Mouse (Mus musculus) right cerebral cortex, postnatal 4 days (tissue): Measurements from ENCODE around the gene Unc93b1.

Source experiments
- DNase-seq: peaks from one replicate; pipeline ENCODE4 v3.0.0-alpha.2; 2022

The Unc93b1 gene

DNA sequence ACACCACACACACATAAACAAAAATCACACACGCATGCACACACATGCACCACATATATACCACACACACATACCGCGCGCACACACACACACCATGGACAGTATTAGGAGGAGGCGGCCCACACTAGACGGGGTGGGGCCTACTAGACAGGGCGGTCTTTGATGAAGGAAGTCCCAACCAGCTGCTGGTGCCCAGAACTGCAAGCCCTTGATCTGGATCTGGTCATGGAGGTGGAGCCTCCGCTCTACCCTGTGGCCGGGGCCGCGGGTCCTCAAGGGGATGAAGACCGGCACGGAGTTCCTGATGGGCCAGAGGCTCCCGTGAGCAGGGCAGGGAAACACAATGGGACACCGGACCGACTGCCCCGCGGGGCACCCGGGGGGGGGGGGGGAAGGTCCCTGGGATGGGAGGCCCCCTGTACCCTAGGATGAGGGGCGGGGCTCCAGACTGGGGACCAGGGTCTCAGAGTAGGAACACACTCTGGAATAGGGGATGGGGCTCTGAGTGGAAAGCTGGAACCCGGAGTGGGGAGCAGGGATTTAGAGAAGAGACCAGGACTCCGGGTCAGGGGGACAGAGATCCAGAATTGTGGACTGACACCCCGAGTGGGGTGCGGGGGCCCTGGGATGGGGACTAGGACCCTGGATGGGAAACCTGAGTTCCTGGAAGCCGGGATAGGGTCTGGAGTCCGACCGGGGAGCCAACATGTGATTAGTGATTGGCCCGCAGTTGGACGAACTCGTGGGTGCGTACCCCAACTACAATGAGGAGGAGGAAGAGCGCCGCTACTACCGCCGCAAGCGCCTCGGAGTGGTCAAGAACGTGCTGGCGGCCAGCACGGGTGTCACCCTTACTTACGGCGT, at the start of gene Unc93b1:
Unc93b1 (plus strand) TSS at position 155 of the 864 bp plus-strand sequence.
- no peak for DNase-seq

DNA sequence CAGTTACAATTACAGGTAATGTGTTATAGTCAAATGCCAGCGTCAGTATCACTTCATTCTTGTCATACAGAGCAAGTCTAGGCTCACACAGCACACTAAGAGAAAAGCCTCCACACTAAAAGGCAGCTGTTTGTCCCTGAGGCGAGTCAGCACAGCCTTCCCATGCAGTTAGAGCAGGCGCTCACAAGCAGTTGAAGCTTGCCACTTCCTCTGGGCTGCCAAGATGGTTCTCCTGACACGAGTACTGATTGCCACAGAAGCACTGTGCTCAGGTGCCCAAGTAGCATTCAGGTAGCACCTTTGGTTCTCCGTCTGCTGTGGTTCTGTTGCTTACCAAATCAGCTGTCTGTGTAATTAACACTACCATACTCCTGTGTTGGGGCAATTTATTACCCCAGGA, 45.9 kb upstream of the Unc93b1 start:
- DNase-seq, result no peak

DNA sequence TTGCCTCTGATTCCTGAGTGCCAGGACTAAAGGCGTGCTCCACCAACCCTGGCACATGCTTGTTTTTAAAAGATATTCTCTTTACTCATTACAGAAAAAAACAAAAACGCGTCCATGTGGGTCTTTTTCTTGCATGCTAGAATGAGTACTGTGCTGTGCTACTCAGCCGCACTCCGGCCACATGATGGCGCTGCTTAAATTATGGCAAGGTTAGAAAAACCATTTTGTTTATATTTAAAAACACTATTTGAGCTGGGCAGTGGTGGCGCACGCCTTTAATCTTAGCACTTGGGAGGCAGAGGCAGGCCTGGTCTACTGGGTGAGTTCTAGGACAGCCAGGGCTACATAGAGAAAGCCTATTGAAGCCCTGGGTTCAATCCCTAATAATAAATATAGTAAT, 44.8 kb upstream of the Unc93b1 start:
- no peak for DNase-seq

DNA sequence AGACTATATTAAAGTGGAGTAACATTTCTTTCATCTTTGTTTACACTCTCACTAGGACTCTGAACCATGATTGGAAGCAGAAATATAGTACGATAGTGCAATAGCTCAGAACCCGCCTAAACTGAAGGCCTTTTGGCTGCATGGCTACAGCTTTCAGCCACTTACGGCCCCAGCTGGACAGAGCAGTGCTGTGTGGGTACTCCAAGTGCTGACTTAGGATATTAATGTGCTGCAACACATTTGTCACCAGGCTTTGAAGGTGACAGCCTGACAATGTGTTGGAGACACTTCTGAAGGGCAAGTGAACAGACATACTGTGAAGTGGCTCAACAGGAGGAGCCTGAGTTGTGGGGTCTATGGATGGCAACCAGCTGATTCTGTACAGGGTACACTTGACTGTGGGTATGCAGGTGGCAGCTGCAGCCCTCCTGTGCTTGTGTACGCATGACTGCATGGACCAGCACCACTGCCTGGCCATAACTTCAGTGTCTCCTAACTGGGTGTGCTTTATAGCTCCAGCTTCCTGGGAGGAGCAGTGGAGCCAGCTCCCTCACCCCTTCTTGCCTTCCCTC, 41.4 kb upstream of the Unc93b1 start:
- DNase-seq, result no peak

DNA sequence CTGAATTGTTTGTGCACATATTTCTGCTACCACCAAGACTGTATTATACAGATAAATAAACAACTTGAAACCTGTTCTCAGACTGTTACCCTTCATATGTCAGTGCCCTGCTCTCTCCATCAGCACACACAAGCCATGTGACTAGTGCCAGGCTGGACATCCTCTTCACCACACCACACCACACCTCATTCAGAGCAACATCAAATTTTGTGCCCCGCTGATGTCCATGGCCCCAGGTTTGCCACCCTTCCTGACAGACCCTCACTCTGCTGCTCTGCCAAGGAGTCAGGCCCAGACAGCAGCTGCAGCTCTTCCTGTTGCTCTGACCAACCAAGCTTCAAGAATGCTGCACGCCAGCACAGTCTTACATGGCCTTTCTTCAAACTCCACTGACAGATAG, 40.7 kb upstream of the Unc93b1 start:
- no peak for DNase-seq

DNA sequence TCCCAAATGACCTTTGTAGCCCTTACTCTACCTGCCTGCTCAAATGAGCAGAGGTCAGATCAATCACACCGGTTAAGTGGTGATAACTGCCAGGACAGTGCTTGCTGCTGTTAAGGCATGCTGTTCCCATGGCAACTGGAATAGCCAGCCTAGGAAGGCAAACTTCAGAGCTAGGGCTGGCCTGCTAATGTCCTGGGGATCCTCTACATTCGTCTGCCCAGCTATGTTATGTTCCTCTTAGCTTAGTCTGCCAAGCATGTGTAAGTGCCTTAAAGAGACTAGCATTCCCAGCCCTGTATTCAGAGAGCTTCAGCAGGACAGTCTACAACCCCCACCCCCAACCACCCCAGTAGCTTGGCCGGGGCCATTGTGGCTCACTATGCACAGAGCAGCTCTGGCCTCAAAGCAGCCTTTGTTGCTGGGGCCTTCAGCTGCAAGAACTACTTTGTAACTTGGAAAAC, 39.8 kb upstream of the Unc93b1 start:
- no peak for DNase-seq

DNA sequence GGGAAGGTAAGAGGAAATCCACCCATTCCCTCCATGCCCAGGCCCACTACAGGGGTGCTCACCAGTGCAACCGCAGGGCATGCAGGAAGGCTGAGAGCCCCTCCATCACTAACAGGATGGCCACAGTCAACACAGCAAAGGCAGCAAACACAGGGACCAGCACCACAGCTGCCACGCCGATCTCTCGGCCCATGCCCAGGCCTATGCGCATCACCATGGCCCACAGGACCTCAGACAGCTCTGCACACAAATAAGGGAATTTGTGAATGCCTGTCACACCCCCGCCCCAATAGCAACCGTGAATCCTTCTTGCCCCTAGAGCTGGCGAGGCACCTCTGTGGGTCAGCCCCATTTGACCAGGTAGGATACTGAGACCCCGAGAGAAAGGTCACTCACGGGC, 38.8 kb upstream of the Unc93b1 start:
- DNase-seq, result no peak

DNA sequence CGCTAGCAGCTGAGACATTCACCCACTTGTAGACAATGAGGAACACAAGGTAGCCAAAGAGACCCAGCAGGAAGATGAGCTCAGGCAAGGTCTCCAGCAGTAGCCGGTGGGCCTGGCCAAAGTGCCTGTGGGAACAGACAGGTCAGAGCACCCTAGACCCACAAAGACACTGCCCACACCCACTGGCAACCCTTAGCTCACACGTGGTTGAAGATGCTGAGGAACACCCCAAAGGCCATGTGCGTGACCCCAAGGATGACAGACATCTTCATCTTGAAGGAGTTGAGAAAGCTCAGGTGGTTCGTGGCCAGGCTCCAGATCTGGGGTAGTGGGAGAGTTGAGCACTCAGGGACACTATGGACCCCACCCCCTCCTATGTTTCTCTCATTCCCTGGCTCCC, 37.4 kb upstream of the Unc93b1 start:
- no peak for DNase-seq

DNA sequence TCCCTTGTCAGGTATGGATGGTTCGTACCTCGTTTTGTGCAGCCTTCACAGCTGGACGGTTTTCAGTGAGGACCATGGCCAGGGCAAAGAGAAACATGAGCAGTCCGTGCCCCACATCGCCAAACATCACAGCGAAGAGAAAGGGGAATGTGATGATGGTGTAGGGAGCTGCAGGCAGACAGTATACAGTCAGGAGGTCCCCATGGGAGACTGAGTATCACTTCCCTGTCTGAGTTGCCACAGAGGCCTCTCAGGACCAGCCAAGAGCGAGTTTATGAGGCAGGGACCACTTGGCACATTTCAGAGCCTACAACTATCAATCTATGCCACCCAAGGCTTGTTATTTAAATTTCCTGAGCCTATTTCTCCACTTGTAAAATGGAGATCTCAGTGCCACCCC, 36.0 kb upstream of the Unc93b1 start:
- DNase-seq, result no peak

DNA sequence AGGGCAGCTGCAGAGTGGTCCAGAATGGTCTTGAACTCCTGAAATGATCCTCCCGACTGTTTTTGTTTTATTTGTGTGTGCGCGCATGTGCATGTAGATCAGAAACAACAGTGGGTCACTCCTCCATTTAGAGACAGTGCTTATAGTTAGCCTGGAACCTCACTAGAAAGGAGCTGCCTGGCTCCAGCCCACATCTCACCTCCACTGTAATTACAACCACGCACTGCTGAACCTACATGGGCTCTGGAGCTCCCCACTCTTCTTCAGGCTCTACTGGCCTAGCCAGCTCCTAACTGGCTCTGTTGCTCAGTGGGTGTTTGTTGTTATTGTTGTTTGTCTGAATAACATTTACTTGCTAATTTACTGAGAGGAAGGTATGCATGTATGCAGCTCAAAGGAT, 35.4 kb upstream of the Unc93b1 start:
- no peak for DNase-seq

DNA sequence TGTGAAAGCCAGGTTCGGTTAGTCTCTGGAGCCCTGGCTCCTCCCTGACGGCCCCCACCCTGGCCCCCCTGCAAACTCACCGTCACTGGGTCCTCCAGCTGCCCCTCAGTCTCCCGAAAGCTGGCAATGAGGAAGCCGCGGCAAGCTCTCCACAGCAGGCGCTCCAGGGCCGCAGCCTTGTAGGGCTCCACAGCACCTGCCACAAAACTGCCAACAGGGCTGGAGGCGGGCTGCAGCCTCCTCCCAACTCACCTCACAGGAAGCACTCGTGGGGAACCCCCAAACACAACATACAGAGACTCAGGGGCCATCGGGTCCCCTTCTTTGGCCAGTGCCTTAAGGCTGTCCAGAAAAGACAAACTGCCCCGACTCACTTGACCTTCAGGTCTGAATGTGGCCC, 32.0 kb upstream of the Unc93b1 start:
- DNase-seq, result no peak

DNA sequence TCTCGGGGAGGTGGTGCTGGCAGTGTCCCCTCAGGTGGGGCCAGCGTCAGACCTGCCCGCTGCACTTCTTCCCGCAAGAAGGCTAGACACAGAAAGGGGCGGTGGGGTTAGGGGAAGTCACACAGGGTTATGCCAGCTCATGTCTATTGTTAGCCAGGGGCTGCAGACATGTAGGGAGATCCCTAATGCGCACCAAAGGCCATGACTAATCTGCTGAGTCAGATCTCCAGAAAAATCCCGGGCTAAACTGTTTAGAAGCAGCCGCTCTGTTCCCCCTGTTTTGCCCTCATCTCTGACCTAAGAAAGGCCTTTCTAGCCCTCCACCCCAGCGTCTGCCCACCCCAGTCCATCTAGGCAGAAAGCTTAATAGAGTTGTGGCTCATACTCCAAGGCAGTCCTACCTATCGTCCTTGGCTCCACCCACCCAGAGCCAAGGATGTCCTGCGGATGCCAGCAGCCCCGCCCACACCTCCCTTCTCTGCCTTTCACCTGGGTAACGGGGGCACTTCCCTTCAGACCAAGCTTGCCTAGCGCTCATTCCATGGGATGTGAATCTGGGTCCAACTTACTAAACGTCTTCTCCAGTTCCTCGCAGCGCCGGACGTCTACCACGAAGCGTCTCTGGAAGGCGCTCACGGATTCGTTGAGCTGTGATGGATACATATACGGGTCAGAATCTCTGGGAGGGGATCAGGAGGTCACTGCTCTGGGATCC, 31.2 kb upstream of the Unc93b1 start:
- no peak for DNase-seq

DNA sequence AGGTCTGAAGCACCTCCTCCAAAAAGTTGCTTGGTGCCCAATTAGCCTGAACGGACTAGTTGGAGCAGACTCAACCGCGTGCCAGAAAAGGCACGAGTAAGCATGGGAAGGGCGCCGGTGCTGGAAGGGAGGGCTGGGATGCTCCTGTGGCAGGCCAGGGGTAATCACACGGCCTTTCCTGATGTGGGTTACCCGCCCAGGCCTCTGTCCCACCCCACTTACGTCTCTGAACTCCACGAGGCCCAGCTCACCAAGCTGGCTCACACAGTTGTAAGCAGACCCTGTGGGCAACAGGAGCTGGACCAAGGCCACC, 30.7 kb upstream of the Unc93b1 start:
- no peak for DNase-seq

DNA sequence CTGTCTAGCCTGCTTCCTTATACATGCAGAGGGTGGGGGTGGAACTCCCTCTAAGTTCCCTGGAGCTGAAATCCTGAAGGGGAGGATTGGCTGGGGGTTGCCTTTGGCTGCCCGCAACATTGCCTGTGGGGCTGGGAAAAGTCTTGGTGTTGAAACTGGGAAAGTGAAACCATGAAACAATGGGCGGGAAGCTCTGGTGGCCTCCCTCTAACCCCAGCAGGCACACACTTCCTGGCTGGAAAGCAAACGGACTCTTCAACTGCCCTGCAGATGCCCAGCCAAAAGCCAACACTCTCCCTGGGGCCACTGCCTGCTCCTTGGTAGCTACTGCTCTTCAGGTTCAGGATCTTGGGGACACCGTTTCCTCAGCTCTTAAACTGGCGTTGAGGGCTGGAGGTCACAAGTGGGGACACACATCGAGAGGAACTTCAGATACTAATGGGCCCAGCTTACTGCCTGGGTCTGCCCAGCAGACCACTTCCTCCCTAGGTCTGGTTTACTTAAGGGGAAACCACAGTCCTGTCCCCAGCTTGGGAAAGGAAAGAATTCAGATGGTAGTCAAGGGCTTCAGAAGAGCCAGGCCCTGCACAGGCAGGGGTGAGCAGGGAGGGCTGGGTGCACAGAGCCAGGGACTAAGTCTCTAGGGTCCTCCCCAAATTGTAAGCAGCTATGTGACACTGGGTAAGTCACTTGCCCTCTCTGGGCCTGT, 29.6 kb upstream of the Unc93b1 start:
- DNase-seq, result no peak

DNA sequence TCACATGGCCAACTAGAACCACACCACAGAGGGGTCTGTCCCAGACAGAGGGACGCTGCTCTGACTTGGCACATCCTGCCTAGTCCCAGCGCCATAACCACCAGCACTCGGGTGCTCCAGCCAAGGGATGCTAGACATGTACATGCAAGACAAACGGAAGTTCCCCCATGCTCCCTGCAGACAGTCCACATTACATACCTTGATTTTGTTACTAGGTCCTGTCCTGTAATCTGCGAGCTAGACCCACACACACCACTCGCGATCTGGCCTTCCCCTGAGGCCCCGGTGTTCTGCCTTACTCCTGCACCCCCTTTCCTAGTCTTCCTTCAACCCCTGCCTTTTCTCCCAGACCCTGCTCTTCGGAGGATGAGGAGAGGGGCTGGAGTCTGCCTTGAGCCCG, 28.7 kb upstream of the Unc93b1 start:
- DNase-seq, result no peak

DNA sequence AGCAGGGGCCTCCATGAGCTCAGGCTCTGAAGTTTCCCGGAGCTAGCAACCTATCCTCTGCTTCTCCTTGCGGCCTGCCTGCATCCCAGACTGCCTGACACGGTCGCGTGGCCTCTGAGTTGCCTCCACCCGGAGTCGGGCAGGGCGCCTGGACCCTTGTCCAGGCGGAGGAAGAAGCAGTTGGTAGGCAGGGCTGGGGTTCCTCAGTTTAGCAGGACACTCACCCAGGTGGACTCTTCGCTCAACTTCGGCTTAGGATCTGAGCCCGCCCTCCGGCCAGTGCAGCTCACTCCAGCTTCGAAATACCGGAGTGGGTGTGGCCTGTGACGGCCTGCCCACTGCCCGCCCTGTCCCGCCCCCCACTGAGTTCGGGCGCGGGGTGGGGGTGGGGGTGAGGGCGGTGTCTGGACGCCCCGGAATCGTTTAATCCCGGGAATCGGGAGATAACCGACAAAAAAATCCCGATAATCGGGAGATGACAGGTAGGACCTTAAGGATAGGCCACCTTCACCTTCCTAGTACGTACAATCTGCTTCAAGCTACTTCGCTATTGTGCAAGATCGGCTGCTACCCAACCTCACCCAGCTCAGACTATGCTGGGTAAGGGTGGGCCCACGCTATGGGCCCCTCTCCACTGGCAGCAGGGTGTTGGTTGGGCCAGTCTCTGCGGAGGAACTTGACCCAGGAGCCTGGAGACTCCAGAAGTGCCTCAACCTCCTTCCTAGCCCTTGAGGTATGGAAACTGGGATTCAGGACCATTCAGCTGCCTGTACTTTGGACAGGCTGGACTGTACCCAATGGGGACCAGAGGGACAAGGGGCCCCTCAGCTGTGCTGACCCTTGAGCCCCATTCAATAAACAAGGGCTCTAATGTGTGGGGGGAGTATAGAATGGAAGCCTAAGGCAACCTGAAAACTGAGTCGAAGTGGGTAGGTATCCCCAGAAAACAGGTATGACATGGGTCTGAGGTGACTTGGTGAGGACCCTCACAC, 27.9 kb upstream of the Unc93b1 start, which contains the start of gene Tcirg1:
Tcirg1 (minus strand) TSS at position 339 of the 992 bp plus-strand sequence.
- peak; percentile 60 for DNase-seq

DNA sequence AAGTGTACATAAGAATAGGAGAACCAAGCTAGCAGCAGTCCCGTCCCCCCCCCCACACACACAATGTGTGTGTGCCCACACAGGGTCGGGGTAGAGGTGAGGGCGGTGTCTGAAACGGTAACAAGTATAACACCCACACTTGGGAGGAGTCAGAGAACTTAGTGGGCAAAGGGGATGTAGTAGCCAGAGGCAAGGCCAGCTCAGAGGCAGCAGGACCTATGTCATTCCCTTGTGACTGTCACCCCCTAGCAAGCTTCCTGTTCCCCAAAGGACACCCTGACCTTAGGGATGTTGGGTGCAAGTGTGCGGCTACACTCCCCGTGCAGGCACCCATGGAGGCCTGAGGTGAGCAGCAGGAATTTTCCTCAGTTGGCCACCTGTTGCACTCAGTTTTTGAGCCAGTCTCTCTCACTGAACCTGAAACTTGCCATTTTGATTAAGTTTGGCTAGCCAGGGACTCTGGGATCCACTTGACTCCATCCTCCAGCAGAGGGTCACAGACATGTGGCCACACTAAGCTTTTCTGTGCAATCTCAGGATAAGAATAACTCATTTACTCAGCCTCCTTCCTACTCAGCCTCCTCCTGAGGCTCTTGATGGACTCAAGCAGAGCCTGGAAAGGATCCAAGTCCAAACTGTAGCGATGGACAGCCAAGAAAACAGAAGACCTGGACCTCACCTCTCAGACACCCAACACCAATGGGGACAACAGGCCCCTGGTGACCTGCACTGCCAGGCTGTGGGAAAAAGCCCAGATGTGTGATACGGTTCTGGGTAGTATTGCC, 26.9 kb upstream of the Unc93b1 start:
- DNase-seq, result no peak

DNA sequence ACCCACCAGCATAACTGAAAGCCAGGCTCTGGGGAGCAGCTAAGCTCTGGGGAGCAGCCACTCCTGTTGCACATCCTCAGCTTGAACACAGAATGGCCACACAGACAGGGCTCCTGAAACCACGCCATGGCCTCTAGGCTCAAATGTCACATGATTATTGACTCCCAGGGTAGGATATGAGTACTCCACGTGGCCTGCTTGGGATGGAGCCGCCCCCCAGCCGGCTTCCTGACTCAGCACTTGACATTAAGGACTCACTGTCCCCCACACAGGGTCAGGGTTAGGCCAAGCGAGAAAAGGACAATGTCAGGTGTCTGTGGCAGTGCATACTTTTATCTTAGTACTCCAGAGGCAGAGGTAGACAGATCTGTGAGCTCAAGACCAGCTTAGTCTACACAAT, 24.8 kb upstream of the Unc93b1 start:
- no peak for DNase-seq

DNA sequence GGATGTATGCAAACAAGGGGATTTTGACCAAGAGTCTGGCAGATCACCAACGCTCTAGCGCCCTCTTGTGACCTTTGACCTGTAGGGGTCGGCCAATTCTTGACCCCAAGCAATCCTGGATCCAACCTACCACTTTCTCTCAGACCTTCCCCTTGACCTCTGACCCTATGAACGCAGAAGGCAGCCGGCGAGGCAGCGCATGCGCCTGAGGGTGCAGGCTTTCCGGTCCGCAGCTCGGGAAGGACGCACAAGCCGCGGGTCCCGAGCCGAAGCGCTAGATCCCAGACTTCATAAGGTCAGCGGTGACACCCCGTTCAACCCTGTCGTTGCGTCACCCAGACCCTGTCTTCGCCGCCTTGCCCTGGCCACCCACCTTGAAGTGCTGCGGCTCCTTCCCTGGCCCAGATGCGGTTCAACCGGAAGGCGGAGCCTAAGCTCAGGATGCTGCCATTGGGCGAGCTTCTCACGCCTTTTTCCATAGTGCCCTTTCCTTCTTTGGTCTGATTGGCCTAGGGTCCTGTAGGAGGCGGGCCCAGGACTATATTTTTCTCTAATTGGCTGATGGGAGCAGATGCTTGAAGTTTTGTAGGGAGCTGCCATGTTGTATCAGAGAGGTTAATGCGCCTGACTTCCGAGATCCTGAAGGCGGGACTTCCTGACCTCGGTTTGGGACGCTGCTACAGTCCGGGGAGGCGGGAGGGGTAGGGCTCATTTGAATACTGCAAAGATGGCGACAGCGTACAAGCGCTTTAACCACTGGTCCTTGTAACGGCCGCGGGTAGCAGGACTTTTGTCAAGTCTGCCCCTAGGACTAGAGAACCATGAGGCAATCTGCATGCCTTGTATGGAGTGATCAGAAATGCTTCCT, 22.4 kb upstream of the Unc93b1 start, which contains the start of gene Ndufs8:
Ndufs8 (minus strand) TSS at position 438 of the 868 bp plus-strand sequence.
- peak; percentile 77 for DNase-seq

DNA sequence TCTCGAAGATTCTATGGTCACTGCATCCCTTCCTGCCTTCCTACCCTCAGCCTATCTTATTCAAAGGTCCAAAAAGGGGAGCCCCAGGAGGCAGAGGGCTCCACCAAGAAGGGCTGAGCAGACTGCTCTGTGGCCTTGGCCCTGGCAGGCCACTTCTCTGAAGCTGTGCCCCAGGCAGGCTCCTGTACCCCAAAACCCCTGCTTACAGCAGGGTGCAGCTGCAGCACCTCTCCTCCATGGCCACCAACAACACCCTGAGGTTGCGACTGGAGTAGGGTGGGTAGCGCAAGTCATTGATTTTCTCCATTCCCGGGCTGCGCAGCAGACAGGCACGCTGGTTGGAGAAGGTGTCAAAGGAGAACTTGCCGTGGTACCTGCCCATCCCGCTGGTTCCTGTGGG, 21.3 kb upstream of the Unc93b1 start:
- DNase-seq, result no peak
